Mouse (Mus musculus) thymus, postnatal 4 days (tissue): ENCODE measurements at regions not wholly inside any gene's neighbourhood (a gene's known extent, or its start where the extent isn't known, plus 50 kb on each side); places are given as distances from the start of the nearest gene placed in this dataset.
A peak's percentile ranks its signal among the peaks of the same experiment; 100 is the strongest.
"Not testable (repeated sequence)": the region's sequence is repeated elsewhere in the genome, so short reads cannot be mapped to it uniquely, and the experiment has no call there.

Source experiments
- DNase-seq: peaks from one replicate; pipeline ENCODE4 v3.0.0; 2021

GRCm38 (mm10) chr5:16937840-16938239 lies 146.2 kb downstream of the Gm28710 start:
- peak; percentile 14 for DNase-seq

- no peak for DNase-seq
Measured at GRCm38 (mm10) chr5:16947430-16947829, 155.8 kb downstream of the Gm28710 start.

GRCm38 (mm10) chr5:16967735-16968134 lies 176.1 kb downstream of the Gm28710 start:
- DNase-seq, result no peak

GRCm38 (mm10) chr5:16968817-16969216 lies 177.2 kb downstream of the Gm28710 start:
- not testable (repeated sequence) for DNase-seq

GRCm38 (mm10) chr5:16973206-16973896 lies 181.7 kb downstream of the Gm28710 start:
- DNase-seq, result no peak

GRCm38 (mm10) chr5:16976006-16976405 lies 184.4 kb downstream of the Gm28710 start:
- DNase-seq, result no peak

GRCm38 (mm10) chr5:16984877-16985276 lies 193.3 kb downstream of the Gm28710 start:
- DNase-seq, result no peak

GRCm38 (mm10) chr5:16991518-16991917 lies 199.9 kb downstream of the Gm28710 start:
- DNase-seq, result no peak

GRCm38 (mm10) chr5:16999183-16999582 lies 207.6 kb downstream of the Gm28710 start:
- DNase-seq, result no peak

- DNase-seq, result no peak
Measured at GRCm38 (mm10) chr5:17006807-17007522, 215.4 kb downstream of the Gm28710 start.

GRCm38 (mm10) chr5:17021636-17022035 lies 230.0 kb downstream of the Gm28710 start:
- DNase-seq, result no peak

- DNase-seq, result no peak
Measured at GRCm38 (mm10) chr5:17053935-17054334, 262.3 kb downstream of the Gm28710 start.

GRCm38 (mm10) chr5:17064565-17064964 lies 273.0 kb downstream of the Gm28710 start:
- DNase-seq, result no peak

GRCm38 (mm10) chr5:17080405-17080804 lies 288.8 kb downstream of the Gm28710 start:
- DNase-seq, result no peak

GRCm38 (mm10) chr5:17111556-17111955 lies 261.4 kb upstream of the Speer4f2 start:
- no peak for DNase-seq

- DNase-seq, result no peak
Measured at GRCm38 (mm10) chr5:17112026-17112425, 261.0 kb upstream of the Speer4f2 start.

- DNase-seq, result no peak
Measured at GRCm38 (mm10) chr5:17115035-17115434, 257.9 kb upstream of the Speer4f2 start.

- no peak for DNase-seq
Measured at GRCm38 (mm10) chr5:17116072-17116471, 256.9 kb upstream of the Speer4f2 start.

- DNase-seq, result no peak
Measured at GRCm38 (mm10) chr5:17125240-17125639, 247.7 kb upstream of the Speer4f2 start.

GRCm38 (mm10) chr5:17127501-17127900 lies 245.5 kb upstream of the Speer4f2 start:
- DNase-seq, result no peak

GRCm38 (mm10) chr5:17135489-17135888 lies 237.5 kb upstream of the Speer4f2 start:
- DNase-seq, result no peak

- no peak for DNase-seq
Measured at GRCm38 (mm10) chr5:17141555-17141954, 231.4 kb upstream of the Speer4f2 start.

- DNase-seq, result no peak
Measured at GRCm38 (mm10) chr5:17174562-17174961, 198.4 kb upstream of the Speer4f2 start.

GRCm38 (mm10) chr5:17176771-17177170 lies 196.2 kb upstream of the Speer4f2 start:
- no peak for DNase-seq
